Mouse (Mus musculus): ENCODE data around the gene Olfr429. TPM values are rescaled to one million over a fixed set of nuclear protein-coding genes. Genes with fewer than 3 reads are reported as not detected.

Olfr429 gene
- total RNA-seq, 2 experiments from 2014 or later: not detected

Other genes starting within 250 kb of the Olfr429 start
- 1 to 10 TPM; 1.1 to 4.1 TPM for gene Ifi211, start 171.3 kb upstream of the Olfr429 start, total RNA-seq (2021)
- 10 to 100 TPM; 13.3 to 16.8 TPM for gene Mndal, start 141.8 kb upstream of the Olfr429 start, total RNA-seq (2021)
- gene Ifi203, start 141.7 kb upstream of the Olfr429 start, total RNA-seq (2021): 10 to 100 TPM; 10.8 to 21.2 TPM
- not detected for gene Ifi202b, start 101.6 kb upstream of the Olfr429 start, total RNA-seq (2021)
- 10 to 100 TPM in 1 of 2 experiments, 1 to 10 TPM in 1; 6.7 to 18.7 TPM for gene Ifi205, start 52.5 kb upstream of the Olfr429 start, total RNA-seq (2021)
- not detected for gene Olfr433, start 43.6 kb upstream of the Olfr429 start, total RNA-seq (2021)
- gene Olfr432, start 35.1 kb upstream of the Olfr429 start, total RNA-seq (2021): not detected
- not detected for gene Olfr430, start 17.7 kb upstream of the Olfr429 start, total RNA-seq (2021)
- not detected for gene Olfr427, start 12.6 kb downstream of the Olfr429 start, total RNA-seq (2021)
- not detected for gene Olfr231, start 36.8 kb downstream of the Olfr429 start, total RNA-seq (2021)
- gene Olfr424, start 47.2 kb downstream of the Olfr429 start, total RNA-seq (2021): not detected
- not detected for gene Olfr420, start 71.3 kb downstream of the Olfr429 start, total RNA-seq (2021)
- 10 to 100 TPM in 1 of 2 experiments, 1 to 10 TPM in 1; 9.2 to 12.0 TPM for gene Spta1, start 88.4 kb downstream of the Olfr429 start, total RNA-seq (2021)
- gene Olfr419, start 167.7 kb downstream of the Olfr429 start, total RNA-seq (2021): not detected
- gene Mptx1, start 246.2 kb downstream of the Olfr429 start, total RNA-seq (2021): not detected

Measured in heart, postnatal 36 days (tissue).